Comparison of ENCODE assay signal across 39 mouse cellular contexts in genomic region chr5:114888995-114889394, GRCm38 (mm10). TPM values are rescaled to one million over a fixed set of nuclear protein-coding genes. Genes with fewer than 3 reads are reported as not detected.
"Had no signal": no experiment of that assay in that cellular context is flagged by ENCODE, and none has a peak within 500 bp of the region (broad histone marks: within the 10 kb centered on the region; RNA-seq: fewer than 3 reads in every experiment).

No protein-coding gene starts in this region.

- H3K36me3 ChIP-seq: heart, embryonic 13.5 days; heart, embryonic 15.5 days; hindbrain, embryonic 10.5 days; hindbrain, embryonic 12.5 days; intestine, embryonic 15.5 days; limb, embryonic 13.5 days; limb, embryonic 15.5 days; liver, embryonic 13.5 days; liver, embryonic 15.5 days had no signal

- H3K4me2 ChIP-seq: heart, embryonic 11.5 days; heart, embryonic 13.5 days; heart, embryonic 15.5 days; hindbrain, embryonic 12.5 days; hindbrain, embryonic 14.5 days; intestine, embryonic 15.5 days; limb, embryonic 13.5 days; limb, embryonic 15.5 days; liver, embryonic 11.5 days; liver, embryonic 13.5 days; liver, embryonic 15.5 days had no signal

- H3K27ac ChIP-seq: heart, adult 2 months; heart, embryonic 13.5 days; heart, embryonic 15.5 days; hindbrain, embryonic 10.5 days; hindbrain, embryonic 12.5 days; hindbrain, embryonic 14.5 days; intestine, embryonic 15.5 days; layer of hippocampus, adult 2 months; left cerebral cortex, adult 2 months; limb, embryonic 13.5 days; limb, embryonic 15.5 days; liver, embryonic 13.5 days; liver, embryonic 15.5 days had no signal

- DNase-seq: gastrocnemius, postnatal 14 days; gastrocnemius, postnatal 36 days; heart, adult 2 months; heart, postnatal 4 days; kidney, adult 18-20 months; kidney, adult 8-10 months; kidney, postnatal 10 days; kidney, postnatal 25 days; kidney, postnatal 4 days; left cerebral cortex, postnatal 4 days; liver, embryonic 13.5 days had no signal

- H3K4me3 ChIP-seq: heart, adult 2 months; heart, embryonic 13.5 days; heart, embryonic 15.5 days; hindbrain, embryonic 10.5 days; hindbrain, embryonic 12.5 days; intestine, embryonic 15.5 days; layer of hippocampus, adult 2 months; left cerebral cortex, adult 2 months; limb, embryonic 13.5 days; limb, embryonic 15.5 days; liver, embryonic 13.5 days; liver, embryonic 15.5 days had no signal

- H3K27me3 ChIP-seq: heart, embryonic 15.5 days; hindbrain, embryonic 12.5 days; intestine, embryonic 15.5 days; limb, embryonic 13.5 days; limb, embryonic 15.5 days; liver, embryonic 13.5 days; liver, embryonic 15.5 days had no signal

- H3K9me3 ChIP-seq: heart, embryonic 13.5 days; heart, embryonic 15.5 days; hindbrain, embryonic 10.5 days; hindbrain, embryonic 12.5 days; intestine, embryonic 15.5 days; limb, embryonic 13.5 days; limb, embryonic 15.5 days; liver, embryonic 13.5 days; liver, embryonic 15.5 days had no signal

- H3K9ac ChIP-seq: heart, embryonic 13.5 days; heart, embryonic 15.5 days; hindbrain, embryonic 12.5 days; hindbrain, embryonic 14.5 days; intestine, embryonic 15.5 days; limb, embryonic 13.5 days; limb, embryonic 15.5 days; liver, embryonic 13.5 days; liver, embryonic 15.5 days had no signal

- H3K4me1 ChIP-seq: heart, embryonic 13.5 days; heart, embryonic 15.5 days; hindbrain, embryonic 10.5 days; hindbrain, embryonic 12.5 days; intestine, embryonic 15.5 days; liver, embryonic 13.5 days; liver, embryonic 15.5 days had no signal

- ATAC-seq: hindbrain, embryonic 16.5 days; inflammation-experienced regulatory T-cells, adult 6 months; intestine, embryonic 15.5 days; intestine, postnatal 0 days had no signal

RNA-seq across cellular contexts. Expression of gene Gm9936, which starts 30.5 kb away (rescaled TPM):
- total RNA-seq: gastrocnemius, adult 18-20 months; gastrocnemius, adult 8-10 months; gastrocnemius, postnatal 14 days; gastrocnemius, postnatal 36 days; heart, adult 2 months; heart, postnatal 25 days; heart, postnatal 4 days had no signal
- polyA plus RNA-seq: gonadal fat pad, adult 2 months; heart, adult 2 months; heart, embryonic 11.5 days; heart, embryonic 13.5 days; heart, embryonic 15.5 days; heart, postnatal 0 days; inflammation-experienced regulatory T-cells, adult 6 months; kidney, embryonic 14.5 days; kidney, embryonic 16.5 days; liver, embryonic 11.5 days; liver, embryonic 13.5 days; liver, embryonic 15.5 days had no signal

RNA-seq across cellular contexts. Expression of gene Oasl1, which starts 34.0 kb away (rescaled TPM):
- total RNA-seq: gastrocnemius, adult 8-10 months; gastrocnemius, postnatal 14 days; layer of hippocampus, adult 2 months; layer of hippocampus, postnatal 25 days; left cerebral cortex, postnatal 10 days; left cerebral cortex, postnatal 4 days had no signal
- polyA plus RNA-seq: hindbrain, embryonic 10.5 days had no signal

RNA-seq across cellular contexts. Expression of gene 4930519G04Rik, which starts 35.5 kb away (rescaled TPM):
- total RNA-seq: gastrocnemius, adult 18-20 months; gastrocnemius, adult 8-10 months; gastrocnemius, postnatal 14 days; gastrocnemius, postnatal 36 days; heart, adult 2 months; heart, postnatal 25 days; heart, postnatal 4 days; layer of hippocampus, adult 2 months; layer of hippocampus, postnatal 10 days; layer of hippocampus, postnatal 25 days; left cerebral cortex, adult 2 months; left cerebral cortex, postnatal 10 days; left cerebral cortex, postnatal 25 days; left cerebral cortex, postnatal 4 days had no signal
- polyA plus RNA-seq: gonadal fat pad, adult 2 months; heart, adult 2 months; heart, embryonic 11.5 days; heart, embryonic 13.5 days; heart, embryonic 15.5 days; heart, postnatal 0 days; hindbrain, embryonic 10.5 days; hindbrain, embryonic 12.5 days; hindbrain, embryonic 14.5 days; hindbrain, embryonic 16.5 days; inflammation-experienced regulatory T-cells, adult 6 months; intestine, embryonic 15.5 days; intestine, postnatal 0 days; kidney, embryonic 14.5 days; kidney, embryonic 16.5 days; limb, embryonic 11.5 days; limb, embryonic 13.5 days; limb, embryonic 15.5 days; liver, embryonic 11.5 days; liver, embryonic 13.5 days; liver, embryonic 15.5 days had no signal
